Mouse (Mus musculus) gastrocnemius, postnatal 25 days (tissue): ENCODE measurements around the gene Rasgef1b. TPM values are rescaled to one million over a fixed set of nuclear protein-coding genes. Genes with fewer than 3 reads are reported as not detected.

Source experiments
- DNase-seq: peaks from one replicate; pipeline ENCODE4 v3.0.0; 2022
- total RNA-seq, 2 experiments: library from RNA; stranded (reverse); gene quantifications; 1 replicate in 1 of 2; 2 replicates in 1 of 2; pipeline ENCODE4 v1.2.3; 2021

Rasgef1b gene
- total RNA-seq, 2 experiments from 2014 or later = 0.36 to 0.38 TPM

DNA sequence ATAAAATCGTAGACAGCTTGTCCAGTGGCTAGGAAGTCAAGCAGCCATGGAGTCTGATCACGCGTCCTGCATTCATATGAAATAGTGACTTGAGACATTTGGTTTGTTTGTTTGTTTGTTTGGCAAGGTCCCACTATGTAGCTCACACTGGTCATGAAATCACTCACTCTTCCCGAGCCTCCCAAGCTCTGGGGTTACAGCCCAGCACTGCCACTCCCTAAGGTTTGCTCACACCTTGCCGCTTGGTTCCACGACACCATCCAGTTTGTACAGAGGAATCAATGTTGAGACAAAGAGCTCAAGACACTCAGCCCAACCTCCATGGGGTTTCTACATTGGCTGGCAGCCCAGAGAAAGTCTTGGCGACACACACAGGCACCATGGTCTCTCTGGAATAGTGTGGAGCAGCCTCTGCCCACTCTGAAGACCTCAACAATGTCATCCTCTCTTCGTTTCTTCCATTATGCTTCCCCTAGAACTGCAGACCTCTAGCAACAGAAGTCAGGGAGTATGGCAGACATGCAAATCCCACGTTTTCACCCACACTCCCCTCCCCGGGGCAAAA lies 436.5 kb downstream of the Rasgef1b start:
- no peak for DNase-seq

- no peak for DNase-seq
Observed at GRCm38 (mm10) chr5:99291084-99291830, 437.6 kb downstream of the Rasgef1b start.

- no peak for DNase-seq
Observed at GRCm38 (mm10) chr5:99288262-99288661, 440.6 kb downstream of the Rasgef1b start.

- no peak for DNase-seq
Observed at GRCm38 (mm10) chr5:99287647-99288185, 441.1 kb downstream of the Rasgef1b start.

GRCm38 (mm10) chr5:99286575-99286974 lies 442.3 kb downstream of the Rasgef1b start:
- no peak for DNase-seq

- DNase-seq = no peak
Observed at GRCm38 (mm10) chr5:99286024-99286423, 442.8 kb downstream of the Rasgef1b start.

- DNase-seq = no peak
Observed at GRCm38 (mm10) chr5:99284369-99284768, 444.5 kb downstream of the Rasgef1b start.

DNA sequence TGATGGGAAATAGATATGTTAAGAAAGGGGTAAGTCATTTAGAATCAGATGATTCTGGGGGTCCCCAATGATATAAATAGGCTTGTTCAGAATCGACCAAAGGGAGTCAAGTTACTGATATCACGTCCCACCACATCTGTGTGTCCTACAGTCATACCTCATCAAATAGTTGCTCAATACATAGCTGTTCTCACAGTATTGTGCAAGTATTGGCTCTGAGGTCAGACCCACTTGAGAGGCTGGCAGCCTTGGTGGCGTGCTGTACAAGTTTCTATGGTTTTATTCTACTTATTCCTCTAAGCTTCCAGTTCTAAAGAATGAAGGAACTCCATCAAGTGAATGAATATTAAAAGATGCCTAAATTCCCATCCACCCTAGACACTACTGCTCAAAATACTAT lies 445.2 kb downstream of the Rasgef1b start:
- DNase-seq = no peak

- no peak for DNase-seq
Observed at GRCm38 (mm10) chr5:99280536-99280935, 448.3 kb downstream of the Rasgef1b start.

DNA sequence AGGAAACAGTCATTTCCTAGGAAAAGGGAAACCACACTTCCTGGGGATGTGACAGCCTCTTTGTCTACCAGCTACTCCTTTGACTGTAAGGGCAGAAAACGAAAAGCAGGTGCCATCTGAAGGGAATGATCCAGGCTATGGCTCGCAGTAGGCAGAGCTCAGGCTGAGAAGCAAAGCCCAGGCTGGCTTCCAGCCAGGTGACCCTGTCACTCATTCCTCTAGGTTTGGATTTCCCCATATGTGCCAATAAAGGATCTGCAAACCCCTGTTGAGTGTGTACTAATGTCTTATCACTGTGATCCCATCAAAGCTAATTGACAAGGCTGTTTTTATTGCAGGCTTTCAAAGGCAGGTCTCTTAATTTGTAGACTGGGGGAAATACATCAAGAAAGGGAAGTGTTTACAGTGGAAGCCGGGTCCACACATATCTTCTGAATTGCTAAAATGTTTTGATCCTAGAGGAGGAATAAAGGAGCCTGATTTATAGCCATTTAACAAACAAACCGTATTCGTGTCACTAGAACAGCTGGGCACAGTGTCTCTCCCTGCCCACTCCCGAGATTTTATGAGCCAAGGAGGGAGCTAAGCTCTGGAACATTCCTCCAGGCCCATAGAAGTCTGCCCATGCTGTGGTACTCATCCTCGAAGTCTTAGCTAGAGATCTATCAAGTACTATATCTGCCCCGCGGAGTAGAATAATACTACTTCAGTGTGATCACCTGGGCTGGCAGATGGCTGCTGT lies 449.7 kb downstream of the Rasgef1b start:
- DNase-seq = no peak

DNA sequence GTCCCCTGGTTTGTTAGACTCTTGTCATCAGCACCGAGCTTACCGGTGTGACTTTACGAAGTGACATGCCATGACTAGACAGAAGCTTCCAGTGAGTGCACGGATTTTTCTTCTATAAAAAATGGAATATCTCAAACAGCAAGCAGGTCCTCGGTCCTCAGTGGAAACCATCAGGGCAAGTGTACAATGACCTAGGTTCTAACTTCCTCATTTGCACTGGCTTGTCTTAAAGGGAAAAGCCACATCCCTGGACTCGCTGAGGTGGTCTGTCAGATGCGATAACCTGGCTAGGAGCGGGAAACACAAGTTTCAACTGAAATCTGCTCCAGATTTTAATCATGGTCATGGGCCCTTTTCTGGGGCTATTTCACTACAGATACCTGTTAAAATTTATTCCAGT lies 450.5 kb downstream of the Rasgef1b start:
- no peak for DNase-seq

DNA sequence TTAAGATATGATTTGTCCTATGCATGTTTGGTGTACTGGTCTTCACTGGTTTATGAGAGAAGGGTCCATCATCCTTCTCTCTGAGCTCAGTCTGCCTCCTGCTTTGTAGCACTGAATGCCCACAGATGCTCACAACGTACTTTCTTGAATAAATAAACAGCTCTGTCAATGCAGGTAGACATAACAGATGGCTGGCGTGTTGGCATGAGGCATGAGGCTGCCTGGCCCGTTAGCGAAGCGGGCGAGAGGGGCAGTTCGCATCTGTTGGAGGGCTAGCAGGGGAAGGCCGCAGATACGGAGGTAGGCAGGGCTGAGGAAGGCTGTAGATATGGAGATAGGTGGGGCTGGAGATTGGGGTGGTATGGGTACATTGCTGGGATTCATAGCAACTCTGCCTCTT lies 451.3 kb downstream of the Rasgef1b start:
- DNase-seq = no peak

DNA sequence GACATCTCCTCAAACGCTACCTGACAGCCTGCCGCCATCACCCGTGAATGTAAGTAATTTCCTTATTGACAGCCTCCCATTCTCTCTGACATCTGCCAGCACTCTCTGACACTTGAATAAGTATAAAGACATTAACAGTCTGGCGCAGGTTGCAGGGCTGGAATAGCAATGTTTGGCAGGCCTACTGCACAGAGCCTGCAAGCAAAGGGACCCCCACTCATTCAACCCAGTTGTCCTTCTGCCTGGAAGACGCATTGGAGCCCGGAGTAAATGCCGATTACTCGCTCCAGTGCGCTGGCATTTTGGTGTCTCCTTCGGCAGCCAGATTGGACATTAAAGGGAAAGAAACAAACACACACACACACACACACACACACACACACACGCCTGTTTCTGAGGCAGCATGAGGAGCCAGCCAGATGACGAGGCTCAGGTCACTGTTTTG lies 454.7 kb downstream of the Rasgef1b start:
- no peak for DNase-seq

GRCm38 (mm10) chr5:99271531-99271930 lies 457.3 kb downstream of the Rasgef1b start:
- no peak for DNase-seq

GRCm38 (mm10) chr5:99269131-99269530 lies 459.7 kb downstream of the Rasgef1b start:
- no peak for DNase-seq

DNA sequence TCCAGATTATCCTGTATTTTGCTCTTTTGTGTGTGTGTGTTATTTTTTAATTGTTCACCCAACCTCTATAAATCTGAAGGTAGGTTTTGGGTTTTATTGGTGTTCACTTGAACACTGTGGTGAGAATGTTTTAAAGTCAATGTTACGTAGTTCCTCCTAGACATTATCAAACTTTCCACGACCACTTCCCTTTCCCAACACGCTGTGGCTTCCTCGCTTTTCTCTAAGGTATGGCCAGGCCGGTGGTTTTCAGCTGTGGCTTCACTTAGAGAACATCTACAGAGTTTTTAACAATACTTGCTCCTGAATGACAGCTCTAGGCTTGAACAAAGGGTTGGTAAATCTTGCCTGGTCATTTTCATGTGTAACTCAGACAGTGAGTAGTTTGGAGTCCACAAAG lies 461.5 kb downstream of the Rasgef1b start:
- no peak for DNase-seq

GRCm38 (mm10) chr5:99266301-99266700 lies 462.6 kb downstream of the Rasgef1b start:
- DNase-seq = no peak

DNA sequence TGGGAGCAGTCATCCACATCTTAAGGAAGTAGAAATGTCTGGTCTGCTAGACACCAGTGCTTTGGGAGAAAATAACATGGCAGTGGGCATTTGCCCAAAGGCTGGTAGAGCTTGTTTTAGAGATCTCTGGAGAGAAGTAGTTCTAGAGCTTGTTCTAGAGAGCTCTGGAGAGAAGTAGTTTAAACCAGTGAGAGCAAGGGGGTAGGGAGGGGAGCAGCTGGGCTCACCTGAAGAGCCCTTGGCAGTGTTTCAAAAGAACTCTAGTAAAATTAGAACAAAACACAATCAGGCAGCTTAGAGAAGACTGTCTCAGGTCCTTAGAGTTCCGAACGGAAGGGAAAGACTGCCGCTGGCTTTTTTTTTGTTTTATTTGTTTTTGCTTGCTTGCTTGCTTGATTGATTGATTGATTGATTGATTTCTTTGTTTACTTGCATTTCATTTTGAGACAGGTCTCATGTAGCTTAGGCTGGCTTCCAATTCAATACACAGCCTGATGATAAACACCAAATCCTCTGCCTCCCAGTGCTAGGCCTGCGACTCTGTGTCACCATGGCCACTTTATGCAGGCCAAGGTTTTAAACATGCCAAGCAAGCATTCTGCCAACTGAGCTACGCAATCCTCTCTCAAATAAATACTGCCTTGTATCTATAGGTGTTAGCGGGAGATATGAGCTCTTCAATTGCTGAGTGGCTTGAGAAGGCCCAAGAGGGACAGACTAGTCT lies 466.5 kb downstream of the Rasgef1b start:
- DNase-seq = no peak

DNA sequence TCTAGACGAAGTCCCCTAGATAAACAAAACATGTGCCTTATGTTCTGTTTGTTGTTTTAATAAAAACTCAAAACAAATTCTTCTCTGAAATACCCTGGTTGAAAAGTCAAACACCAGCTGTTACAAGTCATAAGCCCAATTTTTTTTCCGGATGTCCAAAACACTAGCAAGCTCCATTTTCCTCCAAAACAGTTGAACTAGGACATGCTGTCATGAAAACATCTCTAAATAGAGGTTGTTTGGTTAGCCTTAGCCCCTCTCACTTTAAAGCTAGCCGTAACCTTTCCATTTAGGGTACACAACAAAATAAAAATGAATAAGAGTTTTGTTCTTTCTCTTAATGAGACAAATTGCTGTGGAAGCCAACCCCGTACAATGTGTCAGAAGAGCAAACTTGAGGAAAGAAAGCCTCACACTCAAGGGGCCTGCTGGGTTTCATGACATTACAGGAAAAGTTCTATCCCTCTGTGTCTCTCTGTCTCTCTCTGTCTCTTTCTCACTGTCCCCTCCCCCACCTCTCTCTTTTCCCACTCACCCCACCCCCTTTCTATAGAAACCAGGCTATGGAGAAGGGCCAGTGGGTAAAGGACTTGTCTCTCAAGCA lies 467.6 kb downstream of the Rasgef1b start:
- no peak for DNase-seq

- DNase-seq = no peak
Observed at GRCm38 (mm10) chr5:99258003-99258500, 470.8 kb downstream of the Rasgef1b start.
